Mouse (Mus musculus): ENCODE measurements around the gene Slc9a9.

- TF ChIP-seq EP300 (IDR thresholded peaks at IDR 0.05; ENCODE audit: low read depth) (no peak), CTCF (IDR thresholded peaks at IDR 0.05; ENCODE audit: low read depth) (no peak)
Observed at GRCm38 (mm10) chr9:95242628-95243195, 573.0 kb downstream of the Slc9a9 start.
